Mouse (Mus musculus) spleen, adult 2 months (tissue): ENCODE results near the gene Adamts20.

Experiments
- CTCF ChIP-seq: fragments of 200-500 bp; IDR thresholded peaks from 2 replicates; pipeline ENCODE4 v1.5.1; 2011; ENCODE audit warnings: mild to moderate bottlenecking, inconsistent platforms; ENCODE audit not compliant: insufficient read depth, insufficient read length, insufficient replicate concordance; ENCODE audit errors: extremely low read depth
- POLR2A ChIP-seq: fragments of 200-500 bp; IDR thresholded peaks from 2 replicates; pipeline ENCODE4 v1.6.1; 2011; ENCODE audit warnings: low read depth, low read length, inconsistent platforms

GRCm38 (mm10) chr15:94457636-94458390, 7.4 kb downstream of the Adamts20 start:
- TF ChIP-seq POLR2A (no peak), CTCF (no peak)
